Mouse (Mus musculus) gastrocnemius, postnatal 14 days (tissue): Measurements from ENCODE around the gene Hdac10. TPM values are rescaled to one million over a fixed set of nuclear protein-coding genes. Genes with fewer than 3 reads are reported as not detected.

Experiments
- DNase-seq: peaks from one replicate; pipeline ENCODE4 v3.0.0; 2021; ENCODE audit warnings: mixed read lengths
- intact Hi-C: fragments of 180-260 bp; cut with DNase I; formaldehyde crosslinking; loops from one replicate; pipeline ENCODE4 v1.15.1; 2025; ENCODE audit warnings: low total_unique reads
- microRNA-seq, 2 experiments: library from miRNA; unstranded; fragments of <30 nt; microRNA quantifications; one replicate each; pipeline ENCODE4 v1.2.0; 2021
- total RNA-seq, 2 experiments: library from RNA; stranded (reverse); gene quantifications; 2 replicates each; pipeline ENCODE4 v1.2.3; 2021

Hdac10 gene
- total RNA-seq, 2 experiments from 2014 or later: 5.6 to 6.2 TPM

GRCm38 (mm10) chr15:89084826-89085225 lies 43.7 kb downstream of the Hdac10 start:
- intact Hi-C loops: no loop called here

GRCm38 (mm10) chr15:89083906-89084305 lies 44.6 kb downstream of the Hdac10 start:
- DNase-seq: no peak
- intact Hi-C loops: no loop called here

More at GRCm38 (mm10) chr15:89084826-89085225, 43.7 kb downstream of the Hdac10 start:
- no peak for DNase-seq

GRCm38 (mm10) chr15:89078208-89078836 lies 50.2 kb downstream of the Hdac10 start:
- DNase-seq: no peak
- intact Hi-C loops: no loop called here

- DNase-seq: peak; percentile 69
- intact Hi-C loops: no loop called here
Observed at GRCm38 (mm10) chr15:89076156-89076731, 52.3 kb downstream of the Hdac10 start.

GRCm38 (mm10) chr15:89075478-89076147 lies 52.9 kb downstream of the Hdac10 start:
- intact Hi-C loops: no loop called here
- peak; percentile 93 for DNase-seq

- intact Hi-C loops: no loop called here
- DNase-seq: no peak
Observed at GRCm38 (mm10) chr15:89074613-89075477, 53.7 kb downstream of the Hdac10 start, which contains the start of gene Trabd. Trabd (plus strand) TSS chr15:89075124.

GRCm38 (mm10) chr15:89073993-89074603 lies 54.4 kb downstream of the Hdac10 start:
- DNase-seq: no peak
- intact Hi-C loops: no loop called here

Small RNA genes within 50 kb of the gene (microRNA-seq; reads per million reads assigned to microRNA genes)
- 0 reads per million in 2 experiments for gene Mir7118

Other genes starting within 250 kb of the Hdac10 start
- not detected for gene Ttll8, start 174.3 kb downstream of the Hdac10 start, total RNA-seq
- gene Mlc1, start 149.7 kb downstream of the Hdac10 start, total RNA-seq: under 1 TPM; 0.10 to 0.11 TPM
- gene Mov10l1, start 145.8 kb downstream of the Hdac10 start, total RNA-seq: not detected
- gene Panx2, start 69.0 kb downstream of the Hdac10 start, total RNA-seq: under 1 TPM in 1 of 2 experiments, not detected in 1; 0.27 TPM
- 10 to 100 TPM; 20.4 to 23.6 TPM for gene Trabd, start 53.6 kb downstream of the Hdac10 start, total RNA-seq
- 10 to 100 TPM in 1 of 2 experiments, 1 to 10 TPM in 1; 9.8 to 10.1 TPM for gene Selenoo, start 39.6 kb downstream of the Hdac10 start, total RNA-seq
- gene Tubgcp6, start 5.6 kb downstream of the Hdac10 start, total RNA-seq: 1 to 10 TPM; 7.2 to 7.3 TPM
- gene Mapk12, start 12.0 kb upstream of the Hdac10 start, total RNA-seq: 100 to 1,000 TPM in 1 of 2 experiments, 10 to 100 TPM in 1; 91.5 to 104 TPM
- gene Mapk11, start 20.9 kb upstream of the Hdac10 start, total RNA-seq: 1 to 10 TPM; 1.7 TPM
- gene Plxnb2, start 52.1 kb upstream of the Hdac10 start, total RNA-seq: 10 to 100 TPM; 20.9 to 23.8 TPM
- 1 to 10 TPM; 4.1 to 5.4 TPM for gene Dennd6b, start 67.8 kb upstream of the Hdac10 start, total RNA-seq
- gene Ppp6r2, start 82.9 kb upstream of the Hdac10 start, total RNA-seq: 10 to 100 TPM; 56.2 to 57.3 TPM
- gene Sbf1, start 186.6 kb upstream of the Hdac10 start, total RNA-seq: 10 to 100 TPM; 51.2 to 51.5 TPM
- gene Adm2, start 194.0 kb upstream of the Hdac10 start, total RNA-seq: not detected
- not detected for gene Miox, start 205.7 kb upstream of the Hdac10 start, total RNA-seq
- gene Lmf2, start 227.0 kb upstream of the Hdac10 start, total RNA-seq: 10 to 100 TPM; 16.9 to 18.3 TPM
- gene Ncaph2, start 227.0 kb upstream of the Hdac10 start, total RNA-seq: 10 to 100 TPM; 39.0 to 40.8 TPM
- 10 to 100 TPM; 15.2 to 15.3 TPM for gene Sco2, start 245.1 kb upstream of the Hdac10 start, total RNA-seq
- gene Tymp, start 248.3 kb upstream of the Hdac10 start, total RNA-seq: under 1 TPM; 0.25 to 0.64 TPM